Mouse (Mus musculus) erythroblast, embryonic 14.5 days (primary cell): ENCODE results near the gene Igsf9.

ENCODE experiments used
- GATA1 ChIP-seq: IDR thresholded peaks from 2 replicates; pipeline ENCODE4 v1.6.1; 2012; ENCODE audit warnings: low read length, inconsistent platforms, mixed read lengths
- TAL1 ChIP-seq: IDR thresholded peaks from 3 replicates; pipeline ENCODE4 v1.6.1; 2012; ENCODE audit warnings: low read length, inconsistent platforms, mixed read lengths

DNA sequence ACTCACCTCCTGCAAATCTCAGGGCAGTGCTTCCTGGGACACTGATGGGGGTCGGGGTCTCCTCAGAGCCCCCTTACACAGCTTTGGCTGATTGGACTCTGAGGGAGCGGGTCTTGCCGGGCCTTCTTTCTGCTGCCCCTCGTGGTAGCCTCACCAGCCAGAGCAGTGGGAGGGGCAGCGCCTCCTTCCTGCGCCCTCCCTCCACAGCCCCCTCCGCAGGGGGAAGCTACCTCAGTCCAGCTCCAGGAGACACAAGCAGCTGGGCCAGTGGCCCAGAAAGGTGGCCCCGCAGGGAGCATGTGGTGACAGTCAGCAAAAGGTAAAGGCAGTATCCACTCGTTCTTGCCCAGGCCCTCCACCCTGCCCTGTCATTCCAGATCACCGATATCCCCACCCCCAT lies 15.8 kb downstream of the Igsf9 start:
- no peak for TF ChIP-seq TAL1
- TF ChIP-seq GATA1, result no peak
